Mouse (Mus musculus): Measurements from ENCODE around the gene Slc22a23.

GRCm38 (mm10) chr13:34266942-34267660 lies 77.9 kb downstream of the Slc22a23 start:
- TF ChIP-seq EP300 (IDR thresholded peaks at IDR 0.05; ENCODE audit: low read depth) = no peak
- no peak for TF ChIP-seq CTCF (IDR thresholded peaks at IDR 0.05; ENCODE audit: low read depth)
